Mouse (Mus musculus): Measurements from ENCODE around the gene Hist1h2bl. TPM values are rescaled to one million over a fixed set of nuclear protein-coding genes. Genes with fewer than 3 reads are reported as not detected.

The Hist1h2bl gene
- polyA plus RNA-seq, 1 experiment = 1.2 TPM

GRCm38 (mm10) chr13:21711698-21712097 lies 4.2 kb downstream of the Hist1h2bl start:
- TF ChIP-seq CTCF (IDR thresholded peaks at IDR 0.05; ENCODE audit: extremely low read depth, insufficient read depth, low read length) (no peak), POLR2A (IDR thresholded peaks at IDR 0.05; ENCODE audit: extremely low read depth, insufficient read depth, low read length) (no peak)
- Histone ChIP-seq H3K4me1 (ENCODE audit: control insufficient read depth, insufficient read depth, low read length) (peaks cover 4% of the 10 kb centered on the region; the same call in 1 of the 2 replicates), H3K27ac (ENCODE audit: insufficient read depth, low read length) (no peak overlapping the region), H3K4me3 (ENCODE audit: insufficient read depth, low read length) (peak overlapping the region; percentile 85; the same call in 1 of the 2 replicates)

GRCm38 (mm10) chr13:21710821-21711525 lies 5.0 kb downstream of the Hist1h2bl start:
- TF ChIP-seq CTCF (IDR thresholded peaks at IDR 0.05; ENCODE audit: extremely low read depth, insufficient read depth, low read length) (no peak), POLR2A (IDR thresholded peaks at IDR 0.05; ENCODE audit: extremely low read depth, insufficient read depth, low read length) (no peak)
- Histone ChIP-seq H3K4me1 (ENCODE audit: control insufficient read depth, insufficient read depth, low read length) (peaks cover 4% of the 10 kb centered on the region; the same call in 1 of the 2 replicates), H3K4me3 (ENCODE audit: insufficient read depth, low read length) (peak overlapping the region; percentile 85), H3K27ac (ENCODE audit: insufficient read depth, low read length) (no peak overlapping the region)

GRCm38 (mm10) chr13:21710031-21710711 lies 5.8 kb downstream of the Hist1h2bl start:
- peaks cover 2% of the 10 kb centered on the region; the same call in 1 of the 2 replicates for H3K4me1 ChIP-seq (ENCODE audit: control insufficient read depth, insufficient read depth, low read length)
- peak overlapping the region; percentile 85 for H3K4me3 ChIP-seq (ENCODE audit: insufficient read depth, low read length)
- TF ChIP-seq POLR2A (IDR thresholded peaks at IDR 0.05; ENCODE audit: extremely low read depth, insufficient read depth, low read length) = no peak
- peak; percentile 65 for TF ChIP-seq CTCF (IDR thresholded peaks at IDR 0.05; ENCODE audit: extremely low read depth, insufficient read depth, low read length)
- H3K27ac ChIP-seq (ENCODE audit: insufficient read depth, low read length) = no peak overlapping the region

GRCm38 (mm10) chr13:21706669-21707068 lies 9.3 kb downstream of the Hist1h2bl start:
- Histone ChIP-seq H3K27ac (ENCODE audit: insufficient read depth, low read length) (no peak overlapping the region), H3K4me1 (ENCODE audit: control insufficient read depth, insufficient read depth, low read length) (no peaks in the 10 kb centered on the region), H3K4me3 (ENCODE audit: insufficient read depth, low read length) (no peak overlapping the region)
- TF ChIP-seq POLR2A (IDR thresholded peaks at IDR 0.05; ENCODE audit: extremely low read depth, insufficient read depth, low read length) (no peak), CTCF (IDR thresholded peaks at IDR 0.05; ENCODE audit: extremely low read depth, insufficient read depth, low read length) (no peak)

- TF ChIP-seq POLR2A (IDR thresholded peaks at IDR 0.05; ENCODE audit: extremely low read depth, insufficient read depth, low read length) = no peak
- TF ChIP-seq CTCF (IDR thresholded peaks at IDR 0.05; ENCODE audit: extremely low read depth, insufficient read depth, low read length) = no peak
- H3K27ac ChIP-seq (ENCODE audit: insufficient read depth, low read length) = no peak within 1 kb of the TSS
- no peaks in the 10 kb centered on the region for H3K4me1 ChIP-seq (ENCODE audit: control insufficient read depth, insufficient read depth, low read length)
- H3K4me3 ChIP-seq (ENCODE audit: insufficient read depth, low read length) = no peak within 1 kb of the TSS
Measured at GRCm38 (mm10) chr13:21697811-21698210, 18.1 kb downstream of the Hist1h2bl start, which contains the start of gene Olfr1359. TSS of gene Olfr1359 (plus strand) at chr13:21698111.

GRCm38 (mm10) chr13:21677305-21677704 lies 38.6 kb downstream of the Hist1h2bl start, which contains the start of gene Olfr1360:
TSS of gene Olfr1360 (minus strand) at chr13:21677405.
- H3K4me1 ChIP-seq (ENCODE audit: control insufficient read depth, insufficient read depth, low read length) = no peaks in the 10 kb centered on the region
- no peak within 1 kb of the TSS for H3K27ac ChIP-seq (ENCODE audit: insufficient read depth, low read length)
- no peak for TF ChIP-seq POLR2A (IDR thresholded peaks at IDR 0.05; ENCODE audit: extremely low read depth, insufficient read depth, low read length)
- TF ChIP-seq CTCF (IDR thresholded peaks at IDR 0.05; ENCODE audit: extremely low read depth, insufficient read depth, low read length) = no peak
- no peak within 1 kb of the TSS for H3K4me3 ChIP-seq (ENCODE audit: insufficient read depth, low read length)

Other genes with a start within 250 kb of the Hist1h2bl start
- 0.40 and 0.44 TPM in 2 replicates for gene Nkapl, start 247.6 kb downstream of the Hist1h2bl start, polyA plus RNA-seq (2012; rRNA removed)
- 3.8 and 4.1 TPM in 2 replicates for gene Zkscan4, start 237.2 kb downstream of the Hist1h2bl start, polyA plus RNA-seq (2012; rRNA removed)
- gene Gm10065, start 236.7 kb downstream of the Hist1h2bl start, polyA plus RNA-seq (2012; rRNA removed) = not detected in 2 replicates
- gene AK157302, start 220.9 kb downstream of the Hist1h2bl start, polyA plus RNA-seq (2012; rRNA removed) = 1.9 and 2.3 TPM in 2 replicates
- gene Gm11273, start 214.7 kb downstream of the Hist1h2bl start, polyA plus RNA-seq (2012; rRNA removed) = 33.2 and 43.7 TPM in 2 replicates
- 6.7 and 7.0 TPM in 2 replicates for gene Zkscan8, start 185.0 kb downstream of the Hist1h2bl start, polyA plus RNA-seq (2012; rRNA removed)
- gene Olfr1366, start 173.3 kb downstream of the Hist1h2bl start, polyA plus RNA-seq (2012; rRNA removed) = not detected in 2 replicates
- gene Olfr1535, start 156.2 kb downstream of the Hist1h2bl start, polyA plus RNA-seq (2012; rRNA removed) = not detected in 2 replicates
- not detected in 2 replicates for gene Olfr1364, start 134.4 kb downstream of the Hist1h2bl start, polyA plus RNA-seq (2012; rRNA removed)
- not detected in 2 replicates for gene Olfr1362, start 102.1 kb downstream of the Hist1h2bl start, polyA plus RNA-seq (2012; rRNA removed)
- gene Olfr11, start 73.6 kb downstream of the Hist1h2bl start, polyA plus RNA-seq (2012; rRNA removed) = 0.06 TPM in 1 of 2 replicates, not detected in the other
- not detected in 2 replicates for gene Olfr1361, start 52.8 kb downstream of the Hist1h2bl start, polyA plus RNA-seq (2012; rRNA removed)
- gene Olfr1360, start 38.7 kb downstream of the Hist1h2bl start, polyA plus RNA-seq (2012; rRNA removed) = not detected in 2 replicates
- gene Olfr1359, start 18.0 kb downstream of the Hist1h2bl start, polyA plus RNA-seq (2012; rRNA removed) = not detected in 2 replicates
- 1.5 and 1.7 TPM in 2 replicates for gene Hist1h2ai, start 279 bp upstream of the Hist1h2bl start, polyA plus RNA-seq (2012; rRNA removed)
- 0.91 and 3.1 TPM in 2 replicates for gene Hist1h3h, start 1.5 kb upstream of the Hist1h2bl start, polyA plus RNA-seq (2012; rRNA removed)
- gene Hist1h2bm, start 5.9 kb upstream of the Hist1h2bl start, polyA plus RNA-seq (2012; rRNA removed) = 0.77 TPM in 1 of 2 replicates, not detected in the other
- 2.3 and 2.4 TPM in 2 replicates for gene Hist1h4j, start 18.9 kb upstream of the Hist1h2bl start, polyA plus RNA-seq (2012; rRNA removed)
- 11.0 and 14.4 TPM in 2 replicates for gene Hist1h4k, start 34.4 kb upstream of the Hist1h2bl start, polyA plus RNA-seq (2012; rRNA removed)
- gene Hist1h2ak, start 37.7 kb upstream of the Hist1h2bl start, polyA plus RNA-seq (2012; rRNA removed) = 0.70 and 1.7 TPM in 2 replicates
- gene Hist1h2bn, start 38.0 kb upstream of the Hist1h2bl start, polyA plus RNA-seq (2012; rRNA removed) = 2.0 and 2.7 TPM in 2 replicates
- gene Hist1h1b, start 64.5 kb upstream of the Hist1h2bl start, polyA plus RNA-seq (2012; rRNA removed) = 0.21 and 0.25 TPM in 2 replicates
- 1.3 and 3.1 TPM in 2 replicates for gene Hist1h3i, start 67.2 kb upstream of the Hist1h2bl start, polyA plus RNA-seq (2012; rRNA removed)
- gene Hist1h2an, start 71.1 kb upstream of the Hist1h2bl start, polyA plus RNA-seq (2012; rRNA removed) = not detected in 2 replicates
- 0.26 and 0.63 TPM in 2 replicates for gene Hist1h2bp, start 71.3 kb upstream of the Hist1h2bl start, polyA plus RNA-seq (2012; rRNA removed)
- 1.2 and 1.7 TPM in 2 replicates for gene Hist1h2bq, start 94.1 kb upstream of the Hist1h2bl start, polyA plus RNA-seq (2012; rRNA removed)
- not detected in 2 replicates for gene Hist1h2ao, start 94.3 kb upstream of the Hist1h2bl start, polyA plus RNA-seq (2012; rRNA removed)
- not detected in 2 replicates for gene Hist1h4m, start 95.6 kb upstream of the Hist1h2bl start, polyA plus RNA-seq (2012; rRNA removed)
- 11.0 and 23.0 TPM in 2 replicates for gene Hist1h4n, start 116.1 kb upstream of the Hist1h2bl start, polyA plus RNA-seq (2012; rRNA removed)
- 2.4 and 3.5 TPM in 2 replicates for gene Hist1h2ap, start 117.4 kb upstream of the Hist1h2bl start, polyA plus RNA-seq (2012; rRNA removed)
- gene Hist1h2br, start 117.6 kb upstream of the Hist1h2bl start, polyA plus RNA-seq (2012; rRNA removed) = 0.34 and 0.92 TPM in 2 replicates
- gene Zfp184, start 229.0 kb upstream of the Hist1h2bl start, polyA plus RNA-seq (2012; rRNA removed) = 2.2 and 2.3 TPM in 2 replicates

Measured in cortical plate, adult 2 months (tissue).